Mouse (Mus musculus) C2C12 (cell line): Measurements from ENCODE around the gene Syce1. TPM values are rescaled to one million over a fixed set of nuclear protein-coding genes. Genes with fewer than 3 reads are reported as not detected.
"Not testable (repeated sequence)": the region's sequence is repeated elsewhere in the genome, so short reads cannot be mapped to it uniquely, and the experiment has no call there.

Experiments
- H3K27me3 ChIP-seq: one replicate; pipeline ENCODE4 v1.6.1; 2011; ENCODE audit not compliant: control insufficient read depth, insufficient read depth, insufficient read length
- H3K36me3 ChIP-seq: one replicate; pipeline ENCODE4 v1.6.1; 2011; ENCODE audit not compliant: control insufficient read depth, insufficient read depth
- H3K4me3 ChIP-seq: one replicate; pipeline ENCODE4 v1.5.1; 2011; ENCODE audit warnings: mild to moderate bottlenecking, control low read depth; ENCODE audit not compliant: poor library complexity, insufficient read depth, severe bottlenecking
- H3K79me2 ChIP-seq: one replicate; pipeline ENCODE4 v1.6.1; 2011; ENCODE audit not compliant: control insufficient read depth, insufficient read depth
- H3K79me3 ChIP-seq: one replicate; pipeline ENCODE4 v1.6.1; 2011; ENCODE audit warnings: low read depth, control low read depth
- H3ac ChIP-seq: one replicate; pipeline ENCODE3; 2011; ENCODE audit warnings: low read depth; ENCODE audit not compliant: control insufficient read depth, insufficient read length
- CEBPB ChIP-seq: IDR thresholded peaks from one replicate; pipeline ENCODE4 v1.6.1; 2011; ENCODE audit warnings: low read depth, mild to moderate bottlenecking, control low read depth, moderate library complexity
- CTCF ChIP-seq: IDR thresholded peaks from one replicate; pipeline ENCODE4 v1.5.1; 2011; ENCODE audit not compliant: control insufficient read depth, insufficient read depth, insufficient read length
- FOSL1 ChIP-seq: IDR thresholded peaks from one replicate; pipeline ENCODE4 v1.8.0; 2011; ENCODE audit warnings: mild to moderate bottlenecking, low read length; ENCODE audit not compliant: poor library complexity, insufficient read depth, severe bottlenecking
- MAX ChIP-seq: IDR thresholded peaks from one replicate; pipeline ENCODE4 v1.6.1; 2011; ENCODE audit warnings: mild to moderate bottlenecking, control low read depth
- MYOD1 ChIP-seq: IDR thresholded peaks from one replicate; pipeline ENCODE4 v1.6.1; 2011; ENCODE audit warnings: low read depth; ENCODE audit not compliant: control insufficient read depth, insufficient read length
- MYOG ChIP-seq: IDR thresholded peaks from one replicate; pipeline ENCODE4 v1.6.1; 2011; ENCODE audit not compliant: control insufficient read depth, insufficient read length; ENCODE audit errors: extremely low read depth
- USF1 ChIP-seq: IDR thresholded peaks from one replicate; pipeline ENCODE4 v1.6.1; 2011; ENCODE audit warnings: low read depth, mild to moderate bottlenecking, control low read depth, moderate library complexity
- polyA plus RNA-seq: library from polyadenylated mRNA; unstranded; fragments of >200 nt; fragmentation: generic; extraction: Trizol; gene quantifications from one replicate; pipeline ENCODE4 v1.2.1, GENCODE M21; 2012; ENCODE audit warnings: missing spikeins

Syce1 gene
- polyA plus RNA-seq, 1 experiment = not detected

- Histone ChIP-seq H3K79me3 (no peaks in the 10 kb centered on the region), H3K27me3 (peaks cover 10% of the 10 kb centered on the region), H3K36me3 (no peaks in the 10 kb centered on the region), H3K4me3 (no peak overlapping the region), H3ac (no peak overlapping the region), H3K79me2 (no peaks in the 10 kb centered on the region)
- TF ChIP-seq MAX = no peak
- no peak for TF ChIP-seq USF1
- no peak for TF ChIP-seq CEBPB
- no peak for TF ChIP-seq MYOD1
- TF ChIP-seq CTCF = no peak
- no peak for TF ChIP-seq FOSL1
- no peak for TF ChIP-seq MYOG
Observed at GRCm38 (mm10) chr7:140793541-140793940, 5.9 kb upstream of the Syce1 start.

GRCm38 (mm10) chr7:140788053-140788435 is 392 bp upstream of the Syce1 start:
- no peak overlapping the region for H3ac ChIP-seq
- peaks cover 6% of the 10 kb centered on the region for H3K27me3 ChIP-seq
- TF ChIP-seq MYOD1 (no peak), MAX (no peak), CTCF (no peak), FOSL1 (no peak), MYOG (no peak), CEBPB (no peak), USF1 (no peak)
- H3K79me3 ChIP-seq = no peaks in the 10 kb centered on the region
- no peaks in the 10 kb centered on the region for H3K36me3 ChIP-seq
- no peak overlapping the region for H3K4me3 ChIP-seq
- no peaks in the 10 kb centered on the region for H3K79me2 ChIP-seq

GRCm38 (mm10) chr7:140780548-140780947 is 7.1 kb downstream of the Syce1 start:
- Histone ChIP-seq H3ac (no peak overlapping the region), H3K36me3 (no peaks in the 10 kb centered on the region), H3K79me3 (no peaks in the 10 kb centered on the region), H3K4me3 (no peak overlapping the region), H3K27me3 (peaks cover 4% of the 10 kb centered on the region), H3K79me2 (no peaks in the 10 kb centered on the region)
- TF ChIP-seq CTCF (no peak), MYOD1 (no peak)

DNA sequence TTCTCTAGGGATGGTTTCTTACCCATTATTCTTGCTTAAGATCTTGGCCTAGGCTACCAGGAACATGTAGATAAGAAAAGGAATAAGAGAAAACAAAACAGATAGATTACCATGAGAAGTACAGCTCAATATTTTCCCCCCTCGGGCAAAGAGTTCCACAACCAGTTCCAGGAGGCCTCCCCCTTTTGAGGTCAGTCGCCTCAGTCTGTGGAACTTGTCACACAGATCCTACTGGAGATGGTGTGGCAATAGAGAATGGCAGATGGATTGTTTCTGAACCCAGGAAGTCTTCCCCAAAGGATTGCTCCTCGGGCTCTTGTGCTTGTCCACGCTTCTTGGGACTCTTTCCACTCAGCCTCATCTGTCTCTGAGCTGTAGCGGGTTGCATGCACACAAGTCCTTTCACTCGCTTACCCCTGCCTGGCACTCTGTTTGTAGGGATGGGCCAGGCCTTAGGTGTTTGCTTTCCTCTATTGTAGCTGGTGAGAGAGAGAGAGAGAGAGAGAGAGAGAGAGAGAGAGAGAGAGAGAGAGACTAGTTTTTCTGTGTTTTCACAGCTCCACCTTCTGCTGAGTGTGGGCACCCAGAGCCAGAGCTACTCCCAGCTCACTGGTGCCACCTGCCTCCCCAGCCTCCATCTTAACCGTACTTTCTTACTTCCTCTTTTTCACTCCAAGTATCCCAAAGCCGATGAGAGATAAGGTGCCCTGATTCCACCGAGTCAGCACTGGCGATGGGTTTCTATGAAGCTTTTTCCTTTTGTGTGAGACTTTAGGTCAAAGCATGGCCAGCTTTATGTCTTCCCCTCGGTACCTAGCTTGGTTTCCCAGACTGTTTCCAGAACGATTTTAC is 21.5 kb downstream of the Syce1 start:
- Histone ChIP-seq H3K4me3 (no peak overlapping the region), H3K27me3 (peaks cover 17% of the 10 kb centered on the region), H3K36me3 (no peaks in the 10 kb centered on the region), H3K79me3 (no peaks in the 10 kb centered on the region), H3ac (no peak overlapping the region), H3K79me2 (no peaks in the 10 kb centered on the region)
- TF ChIP-seq CTCF = no peak
- no peak for TF ChIP-seq MYOD1
- TF ChIP-seq CEBPB = no peak

DNA sequence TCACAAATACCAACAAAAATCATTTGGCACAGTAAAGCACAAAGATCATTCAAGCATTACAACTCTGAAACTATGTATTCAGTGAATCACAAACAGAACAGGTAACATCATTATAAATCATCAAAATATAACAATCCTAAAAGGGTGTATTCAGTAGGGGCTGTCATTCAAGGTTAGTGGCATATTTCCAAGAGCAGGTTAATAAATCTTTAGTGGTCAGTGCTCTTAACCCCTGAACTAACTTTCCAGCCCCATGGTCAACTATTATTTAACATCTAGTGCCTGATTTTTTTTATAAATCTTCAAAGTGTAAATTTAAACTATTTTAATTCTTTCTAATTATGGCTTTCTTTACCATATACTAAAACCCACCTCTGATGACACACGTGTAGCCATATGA is 22.3 kb downstream of the Syce1 start:
- H3K79me2 ChIP-seq, H3ac ChIP-seq, H3K36me3 ChIP-seq, H3K4me3 ChIP-seq, H3K79me3 ChIP-seq: not testable (repeated sequence)
- H3K27me3 ChIP-seq = peaks cover 15% of the 10 kb centered on the region

GRCm38 (mm10) chr7:140763447-140764020 is 24.1 kb downstream of the Syce1 start, which contains the start of gene Cyp2e1:
TSS of gene Cyp2e1 (plus strand) at chr7:140763739.
- TF ChIP-seq CEBPB = no peak

More at GRCm38 (mm10) chr7:140763447-140764020, 24.1 kb downstream of the Syce1 start, which contains the start of gene Cyp2e1:
- Histone ChIP-seq H3ac (no peak within 1 kb of the TSS), H3K4me3 (no peak within 1 kb of the TSS), H3K27me3 (peaks cover 9% of the 10 kb centered on the region), H3K79me2 (no peaks in the 10 kb centered on the region), H3K36me3 (no peaks in the 10 kb centered on the region), H3K79me3 (no peaks in the 10 kb centered on the region)
